Mouse (Mus musculus): ENCODE measurements at regions not wholly inside any gene's neighbourhood (a gene's known extent, or its start where the extent isn't known, plus 50 kb on each side); places are given as distances from the start of the nearest gene placed in this dataset.
A peak's percentile ranks its signal among the peaks of the same experiment; 100 is the strongest.

DNA sequence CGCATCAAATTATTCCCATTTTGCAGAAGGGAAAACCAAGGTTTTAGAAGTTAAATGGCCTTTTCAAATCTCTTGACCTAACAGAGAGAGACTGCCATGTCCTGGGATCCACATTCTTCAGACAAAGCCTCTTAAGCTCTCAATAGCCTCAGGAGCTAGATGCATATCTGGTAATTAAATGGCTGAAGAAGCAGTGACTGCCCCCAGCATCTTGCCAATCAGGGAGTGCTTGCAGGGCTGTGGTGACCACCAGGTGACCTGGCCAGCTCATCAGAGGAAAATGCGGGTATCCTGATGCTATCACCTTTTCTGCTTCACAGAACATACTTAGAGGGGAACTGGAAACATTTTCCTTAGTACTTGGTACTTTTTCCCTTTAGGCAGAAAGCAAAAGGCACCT, 227.2 kb downstream of the Wdr11 start:
- DNase-seq: no peak

DNA sequence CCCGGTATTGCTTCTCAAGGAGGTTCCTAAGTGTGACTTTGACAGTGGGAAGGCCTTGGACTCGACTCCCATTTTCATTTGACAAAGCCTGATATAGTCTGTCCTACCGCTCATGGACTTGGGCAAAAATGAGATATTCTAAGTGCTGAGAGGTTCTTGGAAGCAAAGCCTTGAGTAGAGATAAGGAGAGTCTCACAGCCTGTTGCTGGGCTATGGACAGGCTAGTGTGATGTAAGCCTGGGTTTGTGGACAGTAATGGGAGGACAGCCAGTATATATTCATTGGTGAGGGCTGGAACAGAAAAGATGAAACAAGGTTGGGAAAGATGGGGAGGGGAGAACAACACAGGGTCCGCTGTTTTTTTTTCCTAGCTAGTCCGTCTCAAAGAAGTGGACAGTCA, 228.0 kb downstream of the Wdr11 start:
- DNase-seq: no peak

DNA sequence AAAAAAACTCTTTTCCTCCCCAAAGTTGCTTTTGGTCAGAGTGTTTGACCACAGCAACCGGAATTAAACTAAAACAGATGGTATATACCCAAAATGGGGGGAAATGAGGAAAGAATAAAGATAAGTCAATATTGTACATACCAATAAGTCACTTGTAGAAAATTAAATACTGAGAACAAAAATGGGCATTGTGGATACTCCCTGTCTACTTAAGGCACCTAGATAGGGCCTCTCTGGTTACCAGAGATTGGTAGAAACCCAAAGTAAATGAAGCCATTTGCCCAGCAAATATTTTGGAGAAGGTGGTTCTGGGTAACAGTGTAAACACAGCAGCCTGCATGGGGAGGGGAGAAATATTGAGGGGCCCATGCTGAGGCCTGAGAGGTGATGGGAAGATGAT, 237.3 kb downstream of the Wdr11 start:
- DNase-seq: no peak

DNA sequence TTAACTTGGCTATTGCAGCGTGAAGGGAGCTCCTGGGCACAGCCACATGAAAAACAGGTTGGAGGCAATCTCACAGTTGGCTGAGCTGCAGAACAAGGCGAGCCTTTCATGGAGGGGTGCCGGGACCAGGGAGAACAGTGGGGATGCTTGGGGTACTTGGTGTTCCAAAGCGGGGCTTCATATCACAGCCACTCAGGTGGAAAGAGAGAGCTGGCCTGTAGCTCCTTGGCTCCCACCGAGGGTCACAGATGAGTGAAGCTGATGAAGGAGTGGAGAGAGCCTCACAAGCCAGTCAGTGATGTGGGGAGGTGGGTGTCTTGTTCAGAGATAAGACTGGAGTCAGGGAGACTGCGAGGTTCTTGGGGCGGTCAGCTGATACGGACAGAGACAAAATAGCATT, 241.2 kb downstream of the Wdr11 start:
- DNase-seq: no peak

DNA sequence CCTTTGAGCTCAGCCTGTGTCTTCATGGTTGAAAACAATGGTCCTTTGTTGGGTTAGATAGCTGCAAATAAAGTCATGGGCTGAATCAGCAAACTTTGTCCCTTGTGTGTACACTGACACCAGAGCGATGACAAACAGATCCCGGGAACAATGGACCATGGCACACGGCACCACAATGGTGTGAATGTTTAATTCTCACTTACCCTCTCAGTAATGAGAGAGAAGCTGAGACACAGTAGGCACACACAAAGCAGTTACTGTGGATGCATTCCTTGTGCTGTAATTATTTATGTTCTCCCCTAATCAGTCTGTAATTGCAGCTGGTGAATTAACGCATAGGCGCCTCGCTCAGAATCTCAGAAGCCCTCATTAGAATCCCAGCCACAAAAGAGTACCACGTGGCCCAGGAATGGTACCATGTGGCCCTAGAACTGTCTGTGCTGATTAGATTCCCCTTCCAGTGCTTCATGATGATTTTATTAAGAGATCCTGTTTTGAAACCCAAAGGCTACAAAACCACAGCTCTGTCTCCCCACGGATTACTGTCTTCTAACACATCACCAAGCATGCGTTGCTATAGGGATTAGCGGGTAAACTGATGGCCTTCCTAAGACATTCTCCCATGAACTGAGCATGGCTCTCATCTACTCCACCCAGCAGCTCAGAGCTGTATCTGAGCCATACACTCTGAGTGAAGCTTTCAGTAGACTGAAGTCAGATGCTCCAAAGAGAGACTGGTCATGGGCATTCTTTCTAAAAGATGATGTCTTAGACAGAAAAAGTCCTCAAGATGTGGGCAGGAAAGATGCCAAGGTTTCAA, 250.8 kb downstream of the Wdr11 start:
- no peak for DNase-seq

DNA sequence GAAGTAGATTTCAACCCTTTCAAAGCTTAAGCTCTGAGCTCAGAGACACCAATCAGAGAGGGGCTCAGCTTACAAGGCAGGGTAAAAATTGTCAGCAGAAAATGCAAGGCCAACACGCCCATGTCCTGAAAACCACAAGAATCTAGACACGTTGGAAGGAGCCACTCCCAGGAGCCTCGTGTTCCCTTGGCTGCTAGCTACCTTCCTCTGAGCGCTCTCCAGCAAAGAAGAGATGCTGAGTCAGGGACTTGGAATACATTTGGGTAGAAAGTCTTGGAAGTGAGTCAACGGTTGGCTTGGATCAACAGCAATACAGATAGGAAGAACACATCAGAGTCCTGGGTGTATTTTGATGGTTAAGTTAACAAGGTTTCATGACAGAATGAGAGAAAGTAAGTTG, 255.5 kb downstream of the Wdr11 start:
- DNase-seq: peak in 1 of 2 experiments; percentile 28

DNA sequence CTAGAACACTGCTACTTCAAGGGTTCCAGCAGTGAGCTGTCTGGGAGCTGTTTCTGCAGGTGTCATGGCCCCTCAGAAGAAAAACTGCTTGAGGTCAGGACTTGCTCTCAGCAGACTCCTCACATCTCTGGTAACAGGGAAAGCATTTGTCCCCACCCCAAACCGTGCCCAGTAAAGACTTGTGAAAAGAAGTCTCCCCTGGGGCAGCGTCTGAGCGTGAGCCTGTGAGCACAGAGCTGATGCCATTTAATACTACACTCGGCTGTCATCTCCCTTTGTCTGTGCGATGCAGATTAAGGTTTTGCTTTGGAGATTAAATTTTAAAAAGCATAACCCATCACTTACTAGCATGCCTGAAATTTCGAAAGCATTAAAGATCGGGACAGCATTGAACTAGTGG, 261.9 kb downstream of the Wdr11 start:
- no peak for DNase-seq

DNA sequence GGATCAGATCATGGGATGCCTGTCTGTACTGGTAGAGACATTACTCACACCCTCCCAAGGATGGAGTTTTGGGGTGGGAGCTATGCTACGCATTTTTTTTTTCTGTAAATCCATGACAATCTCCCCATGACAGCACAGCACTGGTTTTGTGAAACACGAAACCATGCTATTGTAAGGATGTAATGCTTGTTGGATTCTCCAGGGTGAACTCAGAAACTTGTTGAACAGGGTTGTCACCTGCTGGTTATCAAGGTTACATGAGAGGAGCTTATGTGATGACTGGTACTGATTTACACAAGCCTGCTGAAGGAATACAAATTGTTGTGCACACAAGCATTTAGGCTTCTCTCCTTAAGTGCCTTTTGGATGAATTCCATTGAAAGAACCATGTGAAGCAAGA, 263.3 kb downstream of the Wdr11 start:
- no peak for DNase-seq

DNA sequence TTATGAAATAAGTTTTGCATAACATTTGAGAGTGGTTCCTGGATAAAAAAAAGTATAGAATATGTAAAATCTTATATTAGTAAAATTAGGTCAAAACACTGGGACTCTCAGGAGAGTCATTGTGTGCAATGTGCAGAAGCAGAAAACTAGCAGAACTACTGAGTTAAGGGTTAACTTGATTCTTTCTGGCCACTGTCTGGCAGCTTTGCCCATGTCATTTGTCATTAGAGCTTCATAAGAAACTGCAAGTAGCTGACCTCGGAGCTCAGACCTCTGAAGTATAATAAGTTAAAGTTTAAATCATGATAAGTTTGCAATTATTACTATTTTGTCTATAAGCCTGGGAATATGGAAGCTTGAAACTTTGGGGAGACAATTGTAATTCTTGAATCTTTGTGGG, 271.3 kb downstream of the Wdr11 start:
- DNase-seq: no peak

DNA sequence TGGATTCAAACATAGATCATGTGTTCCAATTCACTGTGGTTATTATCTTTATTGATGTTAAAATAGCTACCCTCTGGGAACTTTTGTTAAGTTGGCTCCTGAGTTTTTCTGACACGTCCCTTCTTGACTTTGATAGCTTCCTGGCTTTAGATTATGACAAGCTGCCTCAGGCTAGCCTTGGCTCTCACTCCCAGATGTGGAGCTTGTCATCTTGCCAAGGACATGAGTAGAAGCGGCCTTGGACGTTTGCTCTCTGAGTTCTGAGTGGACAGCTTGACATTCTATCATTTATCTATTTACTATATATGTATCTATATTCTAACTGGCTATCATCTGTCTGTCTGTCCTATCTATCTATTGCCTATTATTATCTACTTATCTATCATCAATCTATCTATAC, 273.9 kb downstream of the Wdr11 start:
- peak; percentile 64 to 69 for DNase-seq

DNA sequence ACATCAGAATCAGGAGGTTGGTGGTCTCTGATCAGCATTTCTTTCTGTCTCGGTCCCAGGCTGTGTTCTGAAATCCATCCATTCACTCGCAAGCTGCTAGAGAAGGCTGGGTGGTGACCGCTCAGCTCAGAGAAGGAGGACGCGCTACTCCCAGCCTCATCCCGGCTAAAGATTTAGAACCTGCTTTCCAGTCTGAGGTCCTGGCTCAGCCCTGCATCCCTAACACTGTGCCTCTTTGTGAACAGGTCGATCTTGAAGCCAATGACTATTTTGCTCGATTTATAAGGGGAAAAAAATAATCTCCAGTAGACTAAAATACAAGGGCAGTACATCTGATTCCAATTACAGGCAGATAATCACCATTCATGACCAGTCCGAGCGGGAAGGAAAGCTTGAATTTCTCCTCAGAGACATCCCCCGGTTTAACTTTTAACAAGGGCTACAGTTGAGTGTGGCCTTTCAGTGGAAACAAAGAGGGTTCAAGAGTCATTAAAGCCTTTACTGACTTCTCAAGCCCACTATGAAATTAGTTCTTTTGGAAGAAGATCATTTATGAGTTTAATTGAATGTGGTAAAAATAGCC, 280.6 kb downstream of the Wdr11 start:
- no peak for DNase-seq

DNA sequence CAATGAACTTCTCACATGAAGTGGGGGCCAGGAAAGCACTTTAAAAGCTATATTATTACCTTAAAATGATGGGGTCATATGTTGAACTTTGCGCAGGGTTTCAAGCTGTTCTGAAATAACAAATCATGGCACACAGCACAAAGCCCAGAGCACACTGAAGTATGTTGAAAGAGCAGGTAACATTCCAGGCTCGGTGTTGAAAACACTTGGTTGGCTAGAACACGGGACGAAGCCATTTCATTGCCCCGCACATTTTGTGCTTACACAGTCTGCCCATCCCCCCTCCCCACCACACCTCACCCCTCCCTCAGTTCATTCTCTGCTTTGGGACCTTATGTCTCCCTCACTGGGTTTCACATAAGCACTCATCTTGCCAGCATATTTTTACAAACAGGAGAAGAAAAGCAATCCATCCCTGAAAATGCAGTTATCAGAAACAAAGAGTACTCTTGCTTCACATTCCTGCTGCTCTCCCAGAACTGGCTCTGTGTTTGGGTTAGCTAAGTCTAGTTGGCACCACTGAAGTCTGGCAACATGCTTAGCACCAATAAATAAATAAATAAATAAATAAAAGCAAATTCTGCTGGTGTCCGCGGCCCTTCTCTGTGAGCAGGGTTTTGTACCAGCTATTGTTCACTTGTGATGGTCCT, 284.7 kb downstream of the Wdr11 start:
- no peak for DNase-seq

DNA sequence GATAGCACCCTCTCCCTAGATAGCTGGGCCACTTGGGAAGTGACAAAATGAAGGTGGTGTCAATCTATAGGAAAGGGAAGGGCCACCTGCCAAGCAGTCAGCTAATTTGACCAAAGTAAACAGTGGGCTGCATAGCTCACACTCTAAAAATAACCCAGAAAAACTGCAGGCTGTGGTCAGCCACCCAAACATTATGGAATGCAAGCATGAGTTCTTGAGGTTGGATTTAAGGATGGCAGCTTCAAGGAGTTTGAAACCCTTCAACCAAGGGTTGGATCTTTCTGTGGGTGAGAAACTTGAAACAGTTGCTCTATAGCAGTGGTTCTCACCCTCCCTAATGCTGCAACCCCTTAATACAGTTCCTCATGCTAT, 285.2 kb downstream of the Wdr11 start:
- DNase-seq: no peak

DNA sequence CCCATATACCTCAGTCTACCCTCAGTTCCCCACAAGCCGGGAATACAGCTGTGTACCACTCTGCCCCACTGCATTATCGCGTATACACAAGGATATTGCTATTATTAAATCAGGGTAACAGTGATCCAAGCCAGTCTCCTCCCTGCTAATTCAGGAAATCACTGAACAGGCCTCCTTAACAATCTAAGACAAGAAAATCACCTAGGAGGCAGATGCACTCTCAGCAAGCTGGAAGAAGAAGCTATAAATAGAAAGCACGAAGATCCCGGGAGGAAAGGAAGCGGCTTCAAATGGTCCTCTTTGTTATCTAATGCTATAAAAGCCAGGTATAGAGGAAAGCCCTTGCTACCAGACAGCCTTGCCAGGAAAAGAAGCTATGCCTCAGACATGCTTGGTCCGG, 304.6 kb downstream of the Wdr11 start:
- no peak for DNase-seq

DNA sequence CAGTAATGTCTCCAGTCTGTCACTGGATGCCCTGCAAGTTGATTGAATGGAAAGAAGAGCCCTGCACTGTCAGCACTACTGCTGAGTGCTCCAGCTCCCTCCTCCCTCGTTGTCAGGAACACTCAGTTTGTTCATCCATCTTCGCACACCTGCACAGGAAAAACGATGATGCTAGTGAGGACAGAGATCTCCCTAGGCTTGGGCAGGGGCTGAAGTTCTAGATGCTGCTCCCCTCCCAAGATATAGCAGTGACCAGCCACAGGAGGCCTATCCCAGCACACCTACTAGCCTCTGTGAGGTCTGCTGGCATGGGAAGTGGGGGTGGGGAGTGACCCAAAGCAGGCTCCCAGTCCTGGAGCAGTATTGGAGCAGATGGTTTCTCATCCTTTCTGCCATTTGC, 305.8 kb downstream of the Wdr11 start:
- DNase-seq: no peak

DNA sequence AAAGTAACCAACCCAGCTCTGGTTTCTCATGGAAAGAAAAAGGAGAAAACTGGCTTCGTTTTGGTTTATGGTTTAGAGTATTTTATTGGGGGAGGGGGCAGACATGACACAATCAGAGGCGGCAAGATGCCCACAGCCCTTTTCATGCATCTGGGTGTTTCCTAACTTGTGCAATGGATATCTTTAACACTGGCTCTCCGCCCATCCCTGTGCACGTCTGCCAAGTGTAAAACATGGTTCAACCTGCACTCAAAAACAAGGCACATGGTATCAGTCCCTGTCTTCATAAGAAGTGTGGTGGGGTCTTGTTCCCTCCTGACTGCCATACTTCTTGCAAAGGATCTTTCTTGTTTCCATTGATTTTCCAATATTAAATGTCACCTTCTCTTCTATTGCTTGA, 310.6 kb downstream of the Wdr11 start:
- DNase-seq: peak in 1 of 2 experiments; percentile 9

DNA sequence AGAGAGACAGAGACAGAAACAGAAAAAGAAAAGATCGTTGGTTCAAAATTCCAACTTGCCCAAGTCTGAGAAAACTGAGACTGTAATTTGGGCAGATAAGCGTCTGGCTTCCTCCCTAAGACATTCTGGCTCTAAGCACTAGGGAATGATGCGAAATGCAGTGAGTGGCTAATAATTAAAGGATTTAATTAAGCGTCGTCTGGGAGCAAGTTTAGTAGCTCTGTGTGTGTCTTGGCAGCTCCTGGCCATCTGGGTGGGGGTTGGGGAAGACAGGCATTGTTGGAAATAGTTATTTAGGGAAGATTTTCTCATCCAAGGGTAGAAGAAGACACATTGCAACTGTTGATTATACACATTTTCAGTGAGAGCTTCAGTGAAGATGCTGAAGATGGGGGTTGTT, 311.5 kb downstream of the Wdr11 start:
- no peak for DNase-seq

DNA sequence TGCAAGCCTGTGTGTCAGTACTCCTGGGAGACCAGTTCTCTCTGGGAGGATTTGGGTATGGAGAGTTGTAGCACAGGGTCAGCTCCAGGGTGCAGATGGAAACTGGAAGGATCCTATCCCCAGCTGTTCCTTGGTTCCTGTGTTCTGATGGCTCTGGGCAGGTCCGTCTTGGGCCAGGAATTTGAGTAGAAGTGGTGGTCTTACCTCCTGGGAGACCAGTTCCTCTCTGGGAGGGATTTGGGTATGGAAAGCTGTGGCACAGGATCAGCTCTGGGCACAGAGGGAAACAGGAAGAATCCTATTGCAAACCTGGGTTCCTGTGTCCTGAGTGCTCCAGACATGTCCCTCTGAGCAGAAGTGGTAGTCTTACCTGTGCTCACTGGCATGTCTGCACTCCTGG, 314.5 kb downstream of the Wdr11 start:
- DNase-seq: no peak

DNA sequence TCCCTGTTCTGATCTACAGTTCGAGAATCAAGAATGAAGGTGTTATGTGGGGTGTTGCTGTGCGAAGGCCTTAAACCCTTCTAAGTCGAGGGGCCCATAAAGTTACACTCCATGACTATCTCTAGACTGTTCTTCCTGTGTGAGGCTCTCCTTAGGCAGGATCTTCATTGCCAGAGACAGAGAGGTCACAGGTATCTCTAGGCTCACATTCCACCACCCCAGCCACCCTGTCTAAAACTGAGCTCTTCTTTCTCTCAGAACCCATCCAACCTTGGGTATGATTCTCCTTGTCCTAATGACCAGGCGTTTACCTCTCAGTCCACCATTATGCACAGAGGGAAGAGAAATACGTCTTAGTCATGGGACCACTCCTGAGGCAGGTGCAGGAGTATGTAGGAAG, 317.2 kb downstream of the Wdr11 start:
- no peak for DNase-seq

DNA sequence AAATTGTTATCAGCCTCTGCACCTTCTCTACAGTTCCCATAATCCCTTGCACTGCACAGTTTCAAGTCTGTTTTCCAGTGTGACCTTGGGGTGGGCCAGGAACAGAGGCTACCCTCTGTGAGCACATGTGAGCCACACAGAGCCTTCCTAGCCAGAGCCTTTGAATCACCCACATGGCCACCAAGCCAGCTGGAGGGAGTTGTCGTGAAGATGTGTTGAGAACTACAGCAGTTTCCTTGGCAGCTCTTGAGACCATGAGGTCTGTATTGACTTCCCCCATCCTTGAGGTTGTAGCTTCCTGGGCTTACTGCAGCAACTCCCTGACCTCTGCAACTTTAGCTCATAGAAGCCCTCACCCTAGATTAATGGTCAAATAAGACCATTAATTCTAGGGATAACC, 318.1 kb downstream of the Wdr11 start:
- DNase-seq: no peak

DNA sequence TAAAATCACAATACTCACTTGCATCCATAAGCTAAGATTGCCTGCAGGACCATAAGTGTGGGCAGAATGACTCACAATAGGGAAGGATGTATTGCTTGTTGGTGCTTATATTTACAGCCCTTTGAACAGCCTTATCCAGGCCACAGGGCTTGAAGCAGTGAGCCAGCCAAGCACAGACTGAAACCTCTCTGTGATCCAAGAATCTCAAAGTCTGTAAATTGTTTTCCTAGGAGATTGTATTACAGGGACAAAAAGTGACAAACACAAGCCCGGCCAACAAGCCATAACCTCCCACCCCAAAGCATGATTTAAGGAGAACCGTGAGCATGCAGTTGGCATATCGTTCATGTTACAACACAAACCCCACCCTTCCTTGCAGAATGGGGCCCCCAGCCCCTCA, 319.2 kb downstream of the Wdr11 start:
- DNase-seq: no peak

DNA sequence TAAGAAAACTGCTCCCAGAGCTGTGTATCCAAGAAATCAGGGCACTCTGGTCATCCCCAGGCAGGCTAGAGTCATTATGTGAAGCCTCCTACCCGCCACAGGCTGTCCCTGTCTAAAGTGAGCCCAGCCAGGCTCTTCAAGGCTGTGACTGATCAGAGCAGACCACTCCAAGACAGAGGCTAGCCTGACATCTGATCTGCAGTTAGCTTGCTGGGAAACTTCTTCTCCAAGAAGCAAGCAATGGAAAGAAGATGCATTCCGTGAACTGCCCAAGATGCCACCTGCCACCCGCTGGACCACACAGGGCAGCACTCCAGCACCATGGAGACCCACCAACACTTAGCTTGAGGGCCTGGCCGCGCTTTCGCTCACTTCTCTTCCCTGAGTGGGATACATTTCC, 323.2 kb downstream of the Wdr11 start:
- no peak for DNase-seq

DNA sequence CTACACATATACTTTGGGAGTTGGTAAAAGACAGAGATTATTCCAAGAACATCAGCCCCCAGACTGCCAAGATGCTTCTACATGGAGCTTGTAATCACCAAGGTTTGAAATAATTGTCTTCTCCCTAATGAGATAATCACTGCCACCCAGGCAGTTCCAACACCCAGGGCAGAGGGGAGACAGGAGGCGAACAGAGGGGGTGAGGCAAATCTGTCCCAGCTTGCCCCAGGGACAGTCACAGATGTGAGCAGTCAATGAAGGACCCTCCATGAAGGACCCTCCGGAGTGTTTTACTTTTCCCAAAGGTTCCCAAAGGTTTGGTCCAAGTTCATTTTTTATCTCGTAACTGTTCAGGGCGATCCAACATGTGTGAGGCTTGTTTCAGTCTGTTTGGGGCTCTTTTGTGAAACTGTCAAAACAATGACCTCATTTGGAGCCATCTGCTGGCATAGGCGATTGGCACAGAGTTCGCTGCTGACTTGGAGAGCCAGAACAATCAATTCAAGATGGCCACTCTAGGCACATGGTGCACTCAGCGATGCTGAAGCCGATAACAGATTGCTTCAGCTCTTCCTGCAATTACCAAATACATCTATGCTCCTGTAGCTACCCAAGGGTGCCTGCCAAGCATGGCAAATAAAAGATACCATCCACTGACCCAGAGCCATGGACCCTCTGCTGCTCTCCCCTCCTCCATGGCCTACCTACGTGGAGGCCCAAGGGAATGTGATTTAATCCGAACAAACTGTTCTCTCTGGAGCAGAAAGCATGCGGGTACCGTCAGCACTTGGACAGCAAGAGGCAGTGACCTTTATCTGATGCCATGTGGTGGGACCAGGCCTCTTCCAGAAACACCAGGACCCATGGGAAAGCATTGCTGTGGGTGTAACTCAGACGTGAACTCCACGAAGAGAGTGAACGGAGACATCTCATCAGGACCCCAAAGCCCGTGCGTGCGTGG, 326.9 kb downstream of the Wdr11 start:
- DNase-seq: no peak
